Mouse (Mus musculus) heart, postnatal 14 days (tissue): Measurements from ENCODE around the gene 3110082I17Rik. TPM values are rescaled to one million over a fixed set of nuclear protein-coding genes. Genes with fewer than 3 reads are reported as not detected.
A peak's percentile ranks its signal among the peaks of the same experiment; 100 is the strongest.

Experiments
- DNase-seq, 2 experiments: peaks; one replicate each; pipeline ENCODE4 v3.0.0; 2021 to 2022
- intact Hi-C: fragments of 180-260 bp; cut with DNase I; formaldehyde crosslinking; loops from one replicate; pipeline ENCODE4 v1.15.1; 2025
- long read RNA-seq, 2 experiments: library from polyadenylated mRNA; stranded (forward); transcript quantifications; one replicate each; pipeline ENCODE4 v2.0.0; 2021
- total RNA-seq, 2 experiments: library from RNA; stranded (reverse); gene quantifications; 2 replicates each; pipeline ENCODE4 v1.2.3; 2021

The 3110082I17Rik gene
- total RNA-seq, result 1 to 10 TPM; 4.7 to 5.3 TPM
- long read RNA-seq, experiment 1, transcript 3110082I17Rik-201 (5 exons, 1,429 nt), result major isoform, 16 of 24 reads
- long read RNA-seq, experiment 1, partial matches to known transcripts, result 0 of 24 reads
- long read RNA-seq, experiment 1, other reads (novel, unspliced or antisense), result 8 of 24 reads
- long read RNA-seq, experiment 2, partial matches to known transcripts, result 0 of 17 reads
- long read RNA-seq, experiment 2, other reads (novel, unspliced or antisense), result 14 of 17 reads

DNA sequence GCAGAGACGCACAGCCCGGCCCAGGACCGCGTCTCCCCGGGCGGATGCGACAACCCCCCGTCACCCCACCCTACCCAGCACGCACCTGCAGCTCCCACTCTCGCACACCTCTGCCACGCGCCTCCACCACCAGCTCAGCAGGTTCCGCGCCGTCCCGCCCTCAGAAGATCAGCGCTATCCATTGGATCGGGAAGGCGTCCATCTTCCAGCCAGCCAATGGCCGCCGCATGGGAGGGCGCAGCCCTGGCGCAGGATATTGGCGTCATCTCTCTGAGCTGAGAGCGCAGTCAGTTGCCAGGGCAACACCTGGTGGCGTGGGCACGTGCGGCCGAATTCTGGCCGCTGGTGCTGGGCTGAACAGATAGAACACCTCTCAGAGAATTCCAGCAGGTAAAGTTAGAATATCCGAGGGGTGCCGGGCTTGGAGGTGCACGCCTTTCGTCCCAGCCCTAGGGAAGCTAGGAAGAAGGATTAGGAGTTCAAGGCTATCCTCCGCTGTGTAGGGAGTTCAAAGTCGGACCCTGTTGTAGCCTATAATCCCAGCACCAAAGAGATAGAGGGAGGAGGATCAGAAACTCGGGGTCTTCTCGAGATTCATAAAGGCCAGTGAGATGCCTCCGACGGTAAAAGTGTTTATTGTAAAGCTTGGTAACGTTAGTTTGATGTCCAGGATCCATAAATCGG is at the start of gene 3110082I17Rik:
Gene 3110082I17Rik (minus strand): TSS at position 144 of the 684 bp plus-strand sequence.
- intact Hi-C loops, result loop anchor here (2.0 kb wide), 1 partner anchor 22 kb away; no protein-coding TSS in a partner anchor
- DNase-seq, result peak; percentile 99 to 100

DNA sequence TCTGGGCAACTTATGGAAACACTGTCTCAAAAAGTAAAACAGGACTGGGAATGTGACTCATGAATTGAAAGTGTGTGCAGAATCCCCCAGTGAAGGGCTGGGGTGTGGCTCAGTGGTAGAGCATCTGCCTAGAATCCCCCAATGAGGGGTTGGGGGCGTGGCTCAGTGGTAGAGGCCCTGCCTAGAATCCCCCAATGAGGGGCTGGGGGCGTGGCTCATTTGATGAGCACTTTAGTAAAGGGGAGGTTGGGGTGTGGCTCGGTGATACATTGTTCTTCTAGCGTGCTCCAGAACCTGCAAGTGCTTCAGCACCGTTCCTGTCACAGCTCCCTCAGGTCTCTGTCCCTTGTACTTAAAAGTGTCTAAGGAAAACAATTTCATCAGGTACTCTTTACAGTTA is 45.9 kb upstream of the 3110082I17Rik start:
- intact Hi-C loops, result no loop called here
- DNase-seq, result no peak

DNA sequence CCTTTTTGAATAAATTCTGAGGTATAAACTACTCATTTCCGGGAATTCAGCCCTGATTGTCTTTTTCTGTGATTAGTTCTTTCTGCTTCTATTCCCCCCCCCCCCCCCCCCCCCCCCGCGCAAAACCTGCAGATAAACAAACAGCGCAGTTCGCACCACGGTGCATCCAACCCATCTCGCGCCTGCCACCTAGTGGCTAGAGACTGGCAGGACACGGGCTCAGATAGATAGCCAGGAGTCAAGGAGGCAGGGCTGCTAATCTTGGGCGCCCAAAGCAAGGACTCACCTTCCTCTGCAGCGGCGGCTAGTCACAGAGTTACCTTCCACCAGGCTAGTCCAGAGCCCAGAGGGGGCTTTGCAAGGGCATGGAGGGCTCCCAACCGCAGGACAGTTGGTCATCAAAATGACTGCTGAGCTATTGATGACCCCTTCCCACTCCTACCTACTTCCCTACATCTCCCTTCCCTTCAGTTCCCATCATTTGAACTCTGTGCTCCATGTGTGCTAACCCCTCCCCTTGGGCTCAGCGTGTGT is 44.8 kb upstream of the 3110082I17Rik start:
- DNase-seq, result peak; percentile 84 to 92
- intact Hi-C loops, result no loop called here

DNA sequence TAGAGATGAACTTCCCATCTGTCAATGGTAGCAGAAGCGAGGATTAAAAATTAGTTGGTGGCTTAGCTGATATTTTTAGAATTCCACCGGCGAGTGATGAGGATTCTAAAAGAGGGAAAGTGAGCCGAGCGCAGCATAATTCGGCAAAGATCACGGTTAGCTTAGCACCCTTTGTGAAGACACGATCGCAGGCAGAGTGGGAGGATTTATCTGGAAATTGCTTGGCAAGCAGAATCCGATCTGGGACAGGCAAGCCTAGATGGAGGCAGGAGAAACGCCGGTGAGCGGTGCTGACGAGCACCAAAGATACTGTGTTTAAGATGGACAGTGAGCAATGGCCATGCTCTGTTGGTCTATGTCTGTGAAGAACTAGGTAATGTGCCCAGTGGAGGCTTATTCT is 42.0 kb upstream of the 3110082I17Rik start:
- intact Hi-C loops, result no loop called here
- no peak for DNase-seq

DNA sequence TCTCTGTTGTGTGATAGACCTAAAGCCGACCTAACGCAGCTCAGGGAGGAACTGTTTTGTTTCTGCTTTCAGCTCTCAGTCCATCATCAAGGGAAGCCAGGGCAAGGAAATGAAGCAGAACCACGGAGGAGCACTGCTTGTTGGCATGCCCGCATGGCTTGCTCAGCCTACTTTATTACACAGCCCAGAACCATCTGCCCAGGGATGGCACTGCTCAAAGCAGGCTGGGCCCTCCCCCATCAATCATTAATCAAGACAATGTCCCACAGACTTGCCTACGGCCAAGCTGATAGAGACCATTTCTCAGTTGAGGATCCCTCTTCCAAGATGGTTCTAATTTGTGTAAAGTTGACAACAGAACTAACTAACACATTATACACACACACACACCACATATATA is 38.5 kb upstream of the 3110082I17Rik start:
- intact Hi-C loops, result no loop called here
- no peak for DNase-seq

DNA sequence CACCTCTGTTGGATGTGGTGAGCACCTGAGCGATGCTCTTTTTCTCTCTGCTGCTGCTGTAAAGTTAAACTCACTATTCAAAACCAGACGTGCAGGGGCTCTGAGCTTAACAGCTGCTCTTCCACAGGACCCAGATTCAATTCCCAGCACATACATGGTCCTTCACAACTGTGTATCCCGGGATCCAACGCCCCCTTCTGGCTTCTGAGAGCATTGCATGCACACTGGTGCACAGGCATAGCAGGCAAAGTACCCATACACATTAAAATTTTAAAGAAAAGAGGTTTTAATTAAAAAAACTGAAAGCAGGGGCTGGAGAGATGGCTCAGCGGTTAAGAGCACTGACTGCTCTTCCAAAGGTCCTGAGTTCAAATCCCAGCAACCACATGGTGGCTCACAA is 36.6 kb upstream of the 3110082I17Rik start:
- intact Hi-C loops, result no loop called here
- DNase-seq, result no peak

DNA sequence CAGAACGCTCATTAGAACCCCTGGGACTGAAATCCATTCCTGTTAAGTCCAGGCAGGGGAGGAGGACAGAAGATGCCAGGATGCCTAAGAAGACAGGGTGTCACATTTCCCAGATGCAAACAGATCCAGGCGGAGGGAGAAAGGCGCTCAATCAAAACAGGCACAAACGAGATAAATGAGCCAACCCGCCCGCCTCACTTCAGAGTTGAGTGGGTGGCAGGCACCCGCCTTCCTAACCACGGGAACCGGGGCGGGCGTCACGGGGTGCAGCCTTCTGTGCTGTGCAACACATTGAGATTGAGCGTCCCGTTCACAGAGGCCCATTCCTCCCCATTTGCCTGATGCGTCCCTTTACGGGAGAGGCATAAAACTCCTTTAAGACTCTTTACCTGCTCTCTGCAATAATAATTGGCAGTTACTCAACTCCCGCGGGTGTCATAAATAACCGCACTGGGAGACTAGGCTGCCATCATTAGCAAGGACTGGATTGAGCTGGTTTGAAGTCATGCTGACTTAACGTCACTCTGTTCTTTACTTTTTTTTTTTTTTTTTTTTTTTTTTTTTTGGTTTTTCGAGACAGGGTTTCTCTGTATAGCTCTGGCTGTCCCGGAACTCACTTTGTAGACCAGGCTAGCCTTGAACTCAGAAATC is 34.8 kb upstream of the 3110082I17Rik start:
- no peak for DNase-seq
- intact Hi-C loops, result no loop called here

DNA sequence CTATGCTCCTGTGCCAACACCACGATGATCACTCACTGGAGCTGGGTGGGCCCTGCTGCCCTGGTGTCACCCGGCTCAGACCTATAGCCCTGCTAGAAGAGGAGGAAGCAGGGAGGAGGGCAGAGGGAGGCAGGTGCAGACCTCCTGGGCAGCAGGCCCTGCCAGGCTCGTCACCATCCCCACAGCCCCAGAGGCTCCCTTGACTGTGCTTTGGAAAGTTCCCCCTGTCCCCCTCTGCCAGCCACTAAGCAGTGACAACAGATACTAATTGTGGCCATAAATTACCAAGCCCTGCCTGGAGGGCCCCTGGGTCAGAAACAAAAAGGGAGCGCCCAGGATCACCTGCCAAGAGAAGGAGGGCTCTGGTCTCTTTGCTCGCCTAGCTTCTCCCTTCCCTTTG is 33.4 kb upstream of the 3110082I17Rik start:
- intact Hi-C loops, result no loop called here
- no peak for DNase-seq

DNA sequence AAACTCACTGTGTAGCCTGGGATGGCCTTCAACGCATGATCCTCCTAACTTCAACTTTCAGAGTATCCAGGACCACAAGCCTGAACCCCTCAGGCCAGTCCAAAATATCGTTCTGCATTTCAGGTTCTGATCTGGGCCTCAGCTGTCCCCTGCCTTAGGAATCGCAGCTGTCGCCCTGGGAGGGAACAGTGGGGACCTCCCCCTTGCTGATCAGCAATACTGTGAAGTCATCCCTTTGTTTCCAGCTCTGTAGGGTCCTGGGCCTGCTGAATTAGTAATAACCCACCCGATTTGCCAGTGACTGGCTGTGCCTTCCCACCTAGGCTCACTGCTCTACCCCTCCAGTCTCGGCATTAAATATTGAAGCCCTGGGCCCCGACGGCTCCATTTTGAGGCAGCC is 31.0 kb upstream of the 3110082I17Rik start:
- no peak for DNase-seq
- intact Hi-C loops, result no loop called here

DNA sequence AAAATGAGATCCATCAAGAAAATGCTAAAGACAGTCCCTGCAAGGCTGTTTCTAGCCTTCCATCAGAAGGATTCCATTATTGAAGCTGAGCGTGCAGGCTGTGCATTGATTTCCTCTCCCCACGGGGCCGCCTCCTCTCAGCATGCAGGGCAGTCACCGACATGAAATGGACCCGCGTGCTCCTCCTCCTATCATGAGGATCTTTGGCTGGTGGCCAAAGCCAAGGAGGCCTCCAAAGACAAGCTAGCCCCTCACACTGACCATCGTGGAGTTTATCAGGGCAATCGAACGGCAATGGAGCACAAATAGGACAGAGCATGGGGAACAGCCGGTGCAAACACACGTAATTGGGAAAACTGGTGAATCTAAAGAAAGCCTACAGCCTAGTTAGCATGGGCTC is 29.8 kb upstream of the 3110082I17Rik start:
- no peak for DNase-seq
- intact Hi-C loops, result no loop called here

DNA sequence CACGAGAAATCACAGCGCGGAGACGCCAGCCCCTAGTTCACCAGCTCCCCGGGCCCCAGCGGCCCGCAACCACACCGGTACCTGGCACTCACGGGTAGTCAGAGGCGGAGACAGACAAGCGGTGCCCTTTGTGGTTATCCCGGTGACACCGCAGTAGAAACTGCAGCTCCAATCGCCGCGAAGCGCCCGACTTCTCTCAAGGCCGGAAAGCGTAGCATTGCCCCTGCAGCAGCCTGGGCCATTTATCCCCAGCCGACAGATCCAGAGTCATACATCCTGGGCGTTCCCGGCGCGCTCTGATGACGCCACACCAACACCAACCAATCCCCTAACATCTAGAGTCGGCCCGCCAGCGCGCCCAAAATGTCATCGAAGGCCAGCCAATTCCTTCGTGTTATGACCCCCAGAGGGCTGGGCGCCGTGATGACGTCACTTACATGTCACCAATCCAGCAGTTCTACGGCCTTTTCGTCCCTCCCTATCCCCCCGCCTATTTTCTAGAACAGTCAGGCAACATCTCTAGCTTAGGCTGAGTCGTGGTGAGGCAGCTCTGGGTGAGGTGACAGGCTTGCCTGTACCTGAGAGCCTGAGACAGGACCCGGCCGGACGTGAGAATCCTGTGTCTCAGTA is 24.0 kb upstream of the 3110082I17Rik start, which contains the start of gene Zfand2a:
Gene Zfand2a (minus strand): TSS at position 365 of the 630 bp plus-strand sequence.
- intact Hi-C loops, result no loop called here
- peak; percentile 98 to 99 for DNase-seq

DNA sequence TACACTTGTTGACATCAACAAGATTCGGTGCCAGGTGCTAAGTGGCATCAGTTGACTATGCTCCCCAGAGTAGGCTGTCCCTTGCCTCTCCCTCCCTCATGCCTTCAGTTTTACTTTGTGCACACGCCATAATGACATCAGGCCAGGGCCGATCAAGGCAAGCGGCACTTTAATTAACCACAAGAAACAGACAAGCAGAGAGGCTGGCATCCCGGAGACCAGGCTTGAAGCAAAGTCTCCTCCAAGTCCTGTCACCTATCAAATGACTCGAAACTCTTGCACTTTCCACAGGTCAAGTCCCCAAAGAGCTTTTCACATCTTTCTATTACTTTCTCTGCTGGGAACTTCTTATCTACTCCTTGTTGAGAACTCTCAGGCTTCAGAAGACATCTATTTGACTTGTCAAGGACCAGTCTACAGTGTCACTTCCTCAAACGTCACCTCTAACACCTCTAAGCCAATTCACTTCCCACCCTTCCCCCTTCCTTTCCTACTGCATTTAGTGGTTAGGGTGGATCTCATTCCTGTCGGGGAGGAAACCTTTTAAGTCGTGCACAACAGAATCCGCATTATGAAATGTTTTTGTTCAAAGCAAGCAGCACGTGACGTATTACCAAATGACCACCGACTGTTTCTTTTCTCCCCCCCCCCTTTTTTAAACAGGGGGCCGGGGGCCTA is 23.0 kb upstream of the 3110082I17Rik start:
- no peak for DNase-seq
- intact Hi-C loops, result loop anchor here (2.0 kb wide), 1 partner anchor 23 kb away; the partner anchor contains the start of gene 3110082I17Rik

DNA sequence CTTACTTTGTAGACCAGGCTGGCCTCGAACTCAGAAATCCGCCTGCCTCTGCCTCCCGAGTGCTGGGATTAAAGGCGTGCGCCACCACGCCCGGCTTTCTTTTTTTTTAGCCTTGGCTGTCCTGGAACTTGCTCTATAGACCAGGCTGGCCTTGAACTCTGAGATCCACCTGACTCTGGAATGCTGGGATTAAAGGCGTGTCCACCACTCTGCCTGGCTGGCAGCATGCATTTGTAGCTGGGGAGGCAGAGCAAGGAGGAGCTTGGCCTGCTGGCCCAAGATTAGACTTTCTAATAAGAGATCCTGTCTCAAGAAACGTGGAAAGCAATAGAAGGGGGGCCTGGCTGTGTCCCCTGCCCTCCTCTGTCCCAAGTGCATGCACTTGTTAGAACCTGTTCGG is 20.1 kb upstream of the 3110082I17Rik start:
- DNase-seq, result no peak
- intact Hi-C loops, result no loop called here

DNA sequence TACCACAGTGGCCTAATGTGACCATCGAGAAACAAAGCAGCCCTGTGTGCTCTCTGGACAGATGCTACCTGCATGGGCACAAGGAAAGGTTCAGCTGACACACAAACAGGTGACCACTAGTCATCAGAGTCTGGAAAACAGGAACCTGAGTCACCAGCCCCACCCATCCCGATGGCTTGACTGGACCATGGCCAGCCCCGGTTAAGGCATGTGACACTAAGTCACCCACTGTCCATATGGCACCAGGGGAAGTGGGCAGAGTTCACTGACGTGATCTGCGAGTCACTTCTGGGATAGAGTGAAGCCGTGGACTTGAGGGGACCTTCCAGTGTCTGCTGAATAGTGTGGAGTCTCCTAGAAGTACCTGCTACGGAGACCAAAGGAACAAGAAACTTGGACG is 18.8 kb upstream of the 3110082I17Rik start:
- no peak for DNase-seq
- intact Hi-C loops, result no loop called here

DNA sequence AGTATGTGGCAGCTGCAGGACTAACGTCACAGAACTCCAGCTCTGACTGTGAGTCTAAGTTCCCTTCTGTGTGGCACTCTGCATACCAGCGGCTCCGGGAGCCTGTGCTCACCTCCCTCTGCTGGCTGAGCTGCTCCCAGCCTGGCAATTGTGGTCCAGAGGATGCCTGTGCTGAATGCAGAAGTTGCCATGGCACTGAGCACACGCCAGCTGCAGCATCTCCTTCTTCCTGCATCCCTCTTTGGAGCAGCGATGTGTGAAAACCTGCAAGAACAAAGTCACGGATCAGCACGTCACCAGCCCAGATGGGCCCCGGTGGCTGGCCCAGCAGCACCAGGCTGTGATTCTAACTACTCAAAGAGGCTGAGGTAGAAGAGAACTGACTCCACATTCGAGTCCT is 14.4 kb upstream of the 3110082I17Rik start:
- no peak for DNase-seq
- intact Hi-C loops, result no loop called here

DNA sequence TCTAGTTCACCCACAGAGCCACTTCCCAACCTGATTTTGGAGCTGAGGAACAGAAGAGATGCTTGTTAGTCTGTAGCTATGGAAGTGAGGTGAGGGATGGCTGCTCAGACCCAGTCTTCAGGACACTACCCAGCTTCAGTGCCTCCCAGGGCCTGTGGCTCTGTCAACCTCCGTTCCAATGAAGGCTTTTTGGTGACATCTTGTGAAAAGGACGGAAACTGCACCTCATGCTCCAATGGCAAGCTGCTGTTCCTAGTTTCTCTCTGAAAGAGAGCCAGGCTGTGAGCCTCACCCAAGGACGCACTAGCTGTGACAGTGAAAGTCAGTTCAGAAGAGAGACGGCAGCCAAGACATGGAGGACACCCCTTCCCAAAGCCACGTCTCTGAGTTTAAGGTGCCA is 7.7 kb upstream of the 3110082I17Rik start:
- intact Hi-C loops, result loop anchor here (2.0 kb wide), 1 partner anchor 103 kb away; no protein-coding TSS in a partner anchor
- peak; percentile 39 to 51 for DNase-seq

DNA sequence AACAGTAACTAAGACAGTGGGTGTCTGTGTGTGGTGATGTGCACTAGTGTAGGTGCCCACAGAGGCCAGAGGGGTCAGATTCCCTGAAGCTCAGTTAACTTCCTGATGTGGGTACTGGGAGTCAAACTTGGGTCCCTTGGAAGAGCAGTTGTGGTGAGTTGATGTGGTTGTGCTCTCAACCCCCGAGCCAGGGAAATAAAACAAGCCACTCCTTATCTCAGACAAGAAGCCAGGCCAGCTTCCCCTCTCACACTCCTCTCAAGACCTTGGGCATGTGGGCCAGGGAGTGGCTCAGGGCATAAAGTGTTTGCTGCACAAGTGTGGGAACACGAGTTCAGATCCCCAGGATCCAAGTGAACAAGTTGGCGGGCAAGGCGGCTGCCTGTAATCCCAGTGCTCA is 6.5 kb upstream of the 3110082I17Rik start:
- no peak for DNase-seq
- intact Hi-C loops, result loop anchor here (2.0 kb wide), 1 partner anchor 102 kb away; no protein-coding TSS in a partner anchor

DNA sequence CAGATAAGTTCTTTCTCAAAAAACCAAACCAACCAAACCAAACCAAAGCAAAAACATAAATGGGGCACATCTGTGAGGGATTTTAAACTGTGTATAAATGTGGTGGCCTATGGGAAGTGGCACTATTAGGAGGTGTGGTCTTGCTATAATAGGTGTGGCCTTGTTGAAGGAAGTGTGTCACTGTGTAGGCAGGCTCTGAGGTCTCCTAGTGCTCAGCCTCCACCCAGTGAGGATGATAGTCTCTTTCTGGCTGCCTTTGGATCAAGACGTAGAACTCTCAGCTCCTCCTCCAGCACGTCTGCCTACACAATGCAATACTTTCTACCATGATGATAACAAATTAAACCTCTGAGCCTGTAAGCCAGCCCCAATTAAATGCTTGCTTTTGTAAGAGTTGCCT is 6.0 kb upstream of the 3110082I17Rik start:
- DNase-seq, result no peak
- intact Hi-C loops, result loop anchor here (2.0 kb wide), 1 partner anchor 102 kb away; no protein-coding TSS in a partner anchor

DNA sequence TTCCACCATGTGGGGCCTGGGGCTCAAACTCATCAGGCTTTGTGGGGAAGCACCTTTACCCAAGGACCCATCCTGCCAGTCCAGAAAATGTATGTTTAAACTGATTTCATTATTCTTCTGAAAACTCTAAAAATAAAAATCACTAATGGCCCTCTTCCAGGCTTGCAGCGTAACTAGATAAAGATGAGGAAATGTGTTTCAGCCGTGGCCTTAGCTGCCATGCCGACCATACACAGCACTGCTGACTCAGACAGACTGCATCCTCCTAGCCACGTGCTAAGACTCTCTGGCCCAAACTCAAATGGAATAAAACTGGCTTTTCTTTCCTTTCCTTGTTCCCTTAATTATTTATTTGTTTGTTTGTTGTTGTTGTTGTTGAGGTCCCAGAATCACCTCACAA is 4.5 kb upstream of the 3110082I17Rik start:
- intact Hi-C loops, result no loop called here
- DNase-seq, result no peak

DNA sequence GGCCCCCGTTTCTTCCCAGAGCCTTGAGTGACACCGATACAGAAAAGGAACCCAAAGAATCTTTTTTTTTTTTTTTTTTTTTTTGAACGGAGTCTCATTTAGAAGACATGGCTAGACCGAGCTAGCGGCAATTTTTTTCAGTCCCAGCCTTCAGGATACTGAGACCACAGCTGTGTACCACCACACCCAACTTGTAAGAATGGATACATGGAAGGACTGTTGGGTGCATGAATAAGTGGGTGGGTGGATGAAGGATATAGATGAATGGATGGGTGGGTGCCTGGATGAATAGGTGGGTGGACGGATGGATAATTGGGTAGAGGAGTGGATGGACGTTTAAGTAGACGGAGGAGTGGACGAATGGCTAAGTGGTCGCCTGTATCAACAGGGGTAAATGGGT is 389 bp downstream of the 3110082I17Rik start:
- intact Hi-C loops, result loop anchor here (2.0 kb wide), 1 partner anchor 23 kb away; no protein-coding TSS in a partner anchor
- no peak for DNase-seq
